Mouse (Mus musculus) adrenal gland, postnatal 36 days (tissue): ENCODE results near the gene Cds1. TPM values are rescaled to one million over a fixed set of nuclear protein-coding genes. Genes with fewer than 3 reads are reported as not detected.
A peak's percentile ranks its signal among the peaks of the same experiment; 100 is the strongest.
"Not testable (repeated sequence)": the region's sequence is repeated elsewhere in the genome, so short reads cannot be mapped to it uniquely, and the experiment has no call there.

Experiments used
- DNase-seq, 2 experiments: peaks; one replicate each; pipeline ENCODE4 v3.0.0; 2021; ENCODE audit warnings: mixed read lengths in 1 of 2
- total RNA-seq, 2 experiments: library from RNA; stranded (reverse); gene quantifications; 2 replicates each; pipeline ENCODE4 v1.2.3; 2021

Gene Cds1
- total RNA-seq, 2 experiments from 2014 or later, result 6.5 to 7.7 TPM

DNA sequence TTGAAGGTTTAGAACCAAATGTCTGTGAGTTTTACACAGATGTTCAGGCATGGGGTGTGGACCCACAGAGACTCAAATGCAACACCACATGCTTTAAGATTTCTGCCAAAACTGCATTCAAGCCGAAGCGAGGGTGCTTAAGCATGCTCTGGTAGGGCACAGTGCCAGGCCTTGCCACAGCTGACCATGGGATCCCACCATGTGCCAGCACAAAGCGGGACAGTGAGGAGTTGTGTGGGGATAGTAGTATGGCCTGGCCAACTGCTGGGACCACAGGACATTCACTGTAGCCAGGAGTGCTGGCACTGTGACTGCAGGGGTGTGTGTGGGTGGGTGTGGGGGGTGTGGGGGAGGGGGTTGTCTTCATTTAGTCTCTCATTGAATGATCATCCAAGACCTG, 64.0 kb downstream of the Cds1 start:
- DNase-seq, result no peak

DNA sequence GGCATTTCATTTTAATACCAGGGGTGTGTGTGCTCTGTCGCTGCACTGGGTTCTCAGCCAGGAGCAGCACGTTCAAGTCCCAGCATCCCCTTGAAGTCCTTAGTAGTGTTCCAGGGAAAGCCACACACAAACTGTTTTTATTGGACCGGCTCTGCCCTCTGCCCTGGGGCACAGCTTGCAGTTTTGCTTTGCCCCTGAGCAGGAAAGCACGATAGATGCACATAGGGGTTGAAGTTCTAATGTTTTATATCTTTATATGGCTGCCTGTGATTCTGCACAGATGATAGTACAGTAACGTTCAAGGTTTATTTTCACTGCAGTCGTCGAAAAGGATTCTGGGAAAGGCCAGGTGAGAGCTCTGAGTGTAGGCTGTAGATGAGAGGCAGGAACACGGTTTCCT, 65.2 kb downstream of the Cds1 start:
- DNase-seq, result no peak

DNA sequence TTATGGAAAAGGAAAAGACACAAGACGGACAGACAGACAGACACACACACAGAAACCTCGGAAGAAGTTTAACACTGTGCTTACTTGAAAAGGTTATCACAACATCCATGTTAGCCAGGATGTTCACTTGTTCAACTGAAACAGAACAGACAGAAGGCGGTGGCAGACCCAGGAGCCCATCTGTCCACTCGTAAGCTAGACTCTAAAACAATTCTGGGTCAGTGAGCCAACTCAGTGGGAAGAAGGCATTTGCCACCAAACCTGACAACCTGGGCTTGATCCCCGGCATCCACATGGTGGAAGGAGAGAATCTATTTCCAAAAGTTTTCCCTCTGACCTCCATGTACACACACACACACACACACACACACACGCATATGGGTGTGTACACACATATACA, 67.1 kb downstream of the Cds1 start:
- no peak for DNase-seq

DNA sequence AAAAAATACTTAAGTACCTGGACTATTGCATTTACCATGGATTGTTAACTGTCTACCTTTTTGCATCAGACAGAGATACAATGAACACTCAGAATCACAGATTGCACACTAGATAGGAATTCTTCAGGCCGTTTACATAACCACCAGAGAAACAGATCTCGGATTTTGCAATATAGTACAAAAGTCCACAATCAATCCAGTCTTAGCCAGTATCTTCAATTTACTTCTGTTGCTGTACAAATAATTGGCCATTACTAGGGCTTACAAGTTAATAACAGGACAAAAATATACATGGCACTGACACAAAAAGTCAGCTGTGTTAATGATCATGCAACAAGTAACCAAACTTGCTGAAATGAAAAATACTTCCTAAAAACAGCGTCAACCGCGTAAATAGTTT, 68.1 kb downstream of the Cds1 start:
- DNase-seq, result no peak

DNA sequence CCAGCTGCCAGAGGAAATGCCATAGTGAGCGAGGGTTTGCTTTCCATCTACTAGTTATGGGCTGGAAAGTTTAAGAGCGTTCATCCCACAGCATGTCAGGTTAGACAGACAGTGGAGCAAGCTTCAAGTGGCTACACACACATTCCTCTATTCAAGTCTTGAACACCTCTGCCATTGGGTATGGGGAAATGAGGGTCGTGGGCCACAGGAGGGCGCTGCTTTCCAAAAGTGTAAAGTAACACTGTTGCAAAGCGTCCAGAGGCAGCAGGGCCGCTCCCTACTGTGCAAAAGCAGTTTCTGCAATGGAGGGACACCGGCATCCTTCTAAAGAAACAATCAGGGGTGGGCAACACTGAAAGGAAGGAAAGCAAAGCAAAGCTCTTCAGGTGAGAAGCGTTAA, 68.9 kb downstream of the Cds1 start:
- peak in 1 of 2 experiments; percentile 40 for DNase-seq

DNA sequence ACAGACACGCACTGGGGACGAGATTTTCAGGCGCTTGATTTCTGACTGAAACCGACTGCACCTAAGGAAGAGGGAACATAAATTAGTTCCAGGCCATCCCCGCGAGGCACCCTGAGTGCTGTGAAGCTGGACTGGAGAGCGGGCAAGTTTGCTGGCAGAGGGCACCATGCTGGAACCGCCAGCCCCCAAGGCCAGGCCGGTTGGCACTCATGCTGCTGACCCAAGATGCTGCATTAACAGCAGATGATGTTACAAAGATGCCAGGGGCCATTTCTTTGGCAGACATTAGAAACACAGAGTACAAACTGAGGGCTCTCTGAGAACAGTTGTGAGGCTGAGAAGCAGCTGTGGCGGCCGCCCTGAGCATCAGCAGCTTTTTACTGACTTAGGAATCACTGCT, 71.3 kb downstream of the Cds1 start:
- no peak for DNase-seq

DNA sequence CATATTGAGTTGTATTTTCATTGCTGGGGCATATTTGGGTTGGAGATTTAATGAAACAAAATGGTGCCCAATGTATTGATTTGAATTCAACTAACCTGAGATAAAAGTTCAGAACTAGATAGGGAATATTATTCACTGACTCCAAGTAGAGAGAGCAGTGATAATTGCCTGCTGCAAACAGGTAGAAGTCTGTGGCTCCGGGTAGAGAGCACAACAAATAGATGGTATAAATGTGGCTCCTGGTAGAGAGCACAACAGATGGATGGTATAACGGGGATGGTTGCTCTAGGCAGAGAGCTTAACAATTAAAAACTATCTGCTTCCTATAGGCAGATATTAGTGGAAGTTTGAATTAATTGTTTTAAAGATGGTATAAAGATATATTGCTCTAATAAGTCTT, 72.7 kb downstream of the Cds1 start:
- DNase-seq, result not testable (repeated sequence)

DNA sequence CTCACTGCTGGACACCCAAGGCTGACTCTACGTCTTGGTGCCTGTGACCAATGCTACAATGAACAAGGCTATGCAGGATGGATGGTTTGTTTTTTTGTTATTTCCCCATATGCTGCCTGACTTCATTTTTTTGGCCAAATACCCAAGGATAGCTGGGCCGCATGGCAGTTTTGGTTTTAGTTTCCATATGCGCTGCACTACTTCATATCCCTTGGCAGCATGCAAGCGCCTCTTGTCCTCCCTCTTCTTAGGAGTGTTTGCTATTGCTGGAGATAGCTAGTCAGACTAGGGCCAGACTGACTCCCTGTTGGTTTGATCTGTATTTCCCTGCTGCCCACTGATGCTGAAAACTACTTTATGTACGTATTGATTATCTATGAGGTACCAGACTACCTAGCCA, 75.5 kb downstream of the Cds1 start:
- DNase-seq, result no peak

DNA sequence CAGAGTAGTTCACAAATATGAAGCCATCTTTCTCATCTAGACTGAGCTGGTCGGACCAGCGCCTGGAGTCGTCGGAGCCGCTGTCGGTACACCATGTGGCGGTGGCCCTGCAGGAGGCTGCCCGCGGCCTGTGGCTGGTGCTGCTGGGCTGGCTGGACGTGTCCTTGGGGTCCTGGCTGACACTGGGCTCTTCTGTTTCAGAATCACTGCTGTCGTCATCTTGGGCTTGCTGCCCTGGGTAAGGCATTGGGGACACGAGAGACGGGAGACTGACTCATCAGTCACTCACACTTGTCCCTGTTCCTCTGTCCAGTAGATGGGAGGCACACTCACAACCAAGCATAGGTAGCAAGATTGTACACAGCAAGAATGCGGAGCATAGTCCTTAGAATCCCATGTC, 80.1 kb downstream of the Cds1 start:
- DNase-seq, result peak; percentile 88 to 93

DNA sequence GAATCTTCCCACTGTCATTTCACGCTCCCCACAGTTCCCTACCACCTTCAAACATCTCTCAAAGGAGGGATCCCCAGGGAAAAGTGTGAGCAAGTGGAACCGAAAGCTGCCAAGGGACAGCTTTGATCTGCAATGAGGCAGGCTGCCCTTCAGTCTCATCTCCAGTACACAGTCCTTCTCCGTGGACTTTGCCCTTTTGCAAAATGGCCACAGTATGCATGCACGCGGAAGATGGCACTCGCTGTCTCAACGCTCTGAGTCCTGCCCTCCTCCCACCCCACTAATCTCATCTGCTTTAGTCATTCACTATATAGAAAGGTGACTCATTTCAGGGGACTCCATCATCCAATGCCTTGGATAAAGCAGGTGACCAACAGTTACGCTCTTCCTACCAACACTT, 81.0 kb downstream of the Cds1 start:
- no peak for DNase-seq

DNA sequence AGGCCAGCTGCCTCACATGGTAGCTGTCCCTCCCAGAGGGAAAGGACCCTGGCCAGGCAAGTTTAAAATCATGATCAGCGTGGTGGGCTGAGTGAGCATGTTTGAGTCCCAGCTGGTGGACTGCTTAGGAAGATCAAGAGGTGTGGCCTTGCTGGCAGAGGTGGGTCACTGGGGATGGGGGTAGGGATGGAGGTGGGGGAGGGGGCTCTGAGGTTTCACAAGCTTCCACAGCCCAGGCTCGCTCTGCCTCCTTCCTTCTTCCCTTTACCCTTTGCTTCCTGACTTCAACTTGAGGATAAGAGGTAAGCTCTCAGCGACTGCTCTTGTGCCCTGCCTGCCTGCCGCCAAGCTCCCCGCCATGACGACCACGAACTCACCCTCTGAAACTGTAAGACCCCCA, 82.4 kb downstream of the Cds1 start:
- DNase-seq, result no peak

DNA sequence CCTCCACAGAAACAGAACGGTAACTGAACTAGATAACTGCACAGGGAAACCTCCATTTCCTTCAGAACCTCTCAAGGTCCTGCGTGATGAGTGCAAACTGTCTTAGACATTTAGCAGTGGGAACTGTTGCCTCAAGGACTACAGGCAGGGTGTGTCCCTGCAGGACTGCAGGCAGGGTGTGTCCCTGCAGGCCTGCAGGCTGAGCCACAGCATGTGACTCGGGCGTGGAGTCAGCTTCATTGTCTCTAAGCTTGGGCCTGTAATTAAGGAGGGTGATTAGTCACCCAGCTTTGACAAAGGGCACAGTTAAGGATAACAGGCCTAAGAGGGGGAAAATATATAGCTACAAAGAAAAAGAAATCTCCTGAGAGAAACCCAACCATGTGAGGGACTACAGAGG, 82.8 kb downstream of the Cds1 start:
- DNase-seq, result no peak

DNA sequence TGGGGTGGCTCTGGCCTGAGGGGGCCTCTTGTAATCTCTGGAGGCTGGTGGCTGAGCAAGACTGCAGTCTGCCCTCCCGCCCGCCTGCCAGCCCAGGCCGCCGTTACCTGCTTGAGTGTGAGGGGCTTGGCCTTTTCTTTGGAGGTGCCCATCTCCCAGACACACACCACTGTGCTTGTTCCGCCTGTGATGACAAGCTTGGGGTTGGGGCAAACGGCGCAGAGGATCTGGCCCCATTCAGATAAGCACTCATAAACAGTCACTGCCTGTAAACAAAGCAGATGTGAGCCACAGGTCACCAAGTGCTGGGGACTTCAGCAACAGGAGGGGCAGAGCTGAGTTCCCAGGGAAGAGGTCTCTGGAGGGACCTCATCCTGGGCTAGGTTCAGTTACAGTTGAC, 86.2 kb downstream of the Cds1 start:
- DNase-seq, result no peak

DNA sequence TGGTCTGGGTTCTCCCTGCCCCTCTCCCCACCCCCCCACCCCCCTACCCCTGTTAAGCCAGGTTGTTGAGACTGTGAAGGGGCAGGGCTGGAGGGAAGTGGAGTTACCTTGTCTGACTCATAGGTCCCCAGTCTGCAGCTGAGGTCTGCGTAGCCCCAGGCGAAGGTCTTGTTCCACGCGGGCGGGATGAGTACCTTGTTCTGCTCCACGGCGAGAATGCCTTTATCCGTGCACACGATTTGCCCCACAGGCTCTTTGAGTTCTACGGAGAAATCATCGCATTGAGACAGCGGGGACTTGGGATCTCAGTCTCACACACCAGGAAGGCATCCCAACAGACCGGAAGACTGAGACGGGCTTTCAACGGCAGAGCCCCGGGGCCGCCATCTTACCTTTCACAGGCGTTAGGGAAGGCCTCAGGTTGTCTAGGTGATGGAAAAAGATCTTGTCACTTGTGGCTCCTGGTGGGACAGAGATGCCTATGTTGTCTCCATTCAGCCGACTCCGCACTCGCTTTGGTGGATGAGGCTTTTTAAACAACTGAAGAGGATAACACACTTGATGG, 87.3 kb downstream of the Cds1 start:
- DNase-seq, result no peak

DNA sequence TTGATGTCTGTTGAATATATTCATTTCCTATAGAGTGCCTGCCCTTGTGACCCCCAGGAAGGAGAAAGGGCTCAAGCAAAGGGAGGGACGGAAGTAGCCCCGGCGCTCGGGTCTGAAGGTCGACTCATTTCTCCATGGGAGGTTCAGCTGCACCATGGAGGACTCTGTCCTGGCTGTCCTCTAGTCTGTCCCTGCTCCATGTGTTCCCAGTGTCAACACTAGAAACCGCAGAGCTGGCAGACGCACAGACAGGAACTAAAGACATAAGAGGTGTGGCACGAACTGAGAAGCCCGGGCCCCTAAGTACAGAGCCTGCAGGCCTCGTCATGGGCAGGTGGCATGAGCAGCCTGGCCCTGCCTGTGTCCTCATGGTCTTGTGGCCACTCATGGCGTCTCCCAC, 89.2 kb downstream of the Cds1 start:
- DNase-seq, result no peak

DNA sequence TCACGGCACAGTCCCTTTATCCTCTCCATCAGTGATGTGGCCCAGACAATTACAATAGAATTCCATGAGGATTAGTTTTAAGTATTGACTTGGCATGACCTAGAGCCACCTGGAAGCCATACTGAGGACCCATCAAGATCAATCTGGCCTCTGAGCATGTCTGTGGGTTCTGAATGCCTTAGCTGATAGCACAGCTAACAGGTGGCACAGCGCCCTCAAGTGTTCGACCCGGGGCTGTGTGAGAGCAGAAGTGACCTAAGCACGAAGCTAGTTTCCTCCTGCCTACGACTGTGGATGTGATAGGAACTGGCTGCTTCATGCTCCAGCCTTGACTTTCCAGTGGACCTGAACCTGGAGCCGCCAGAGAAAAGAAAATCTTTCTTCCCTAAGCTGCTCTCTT, 89.7 kb downstream of the Cds1 start:
- DNase-seq, result peak; percentile 22 to 48

DNA sequence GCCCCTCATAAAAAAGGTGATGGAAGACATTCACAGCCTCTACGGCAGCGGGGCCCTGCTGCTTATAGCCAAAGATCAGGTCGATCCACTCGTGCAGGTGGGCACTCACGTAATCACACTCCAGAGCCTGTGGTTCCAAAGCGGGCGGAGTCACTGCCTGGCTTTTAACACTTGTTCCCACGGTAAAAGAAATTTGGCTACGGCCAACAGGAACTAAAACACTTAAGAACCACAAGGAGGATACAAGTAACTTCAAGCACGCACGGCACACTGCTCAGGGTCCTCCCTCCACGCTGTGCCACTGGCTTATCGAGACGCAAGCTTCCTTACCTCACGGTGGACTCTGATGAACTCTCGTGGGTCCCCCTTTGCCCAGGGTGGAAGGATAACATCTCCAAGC, 90.5 kb downstream of the Cds1 start:
- no peak for DNase-seq

DNA sequence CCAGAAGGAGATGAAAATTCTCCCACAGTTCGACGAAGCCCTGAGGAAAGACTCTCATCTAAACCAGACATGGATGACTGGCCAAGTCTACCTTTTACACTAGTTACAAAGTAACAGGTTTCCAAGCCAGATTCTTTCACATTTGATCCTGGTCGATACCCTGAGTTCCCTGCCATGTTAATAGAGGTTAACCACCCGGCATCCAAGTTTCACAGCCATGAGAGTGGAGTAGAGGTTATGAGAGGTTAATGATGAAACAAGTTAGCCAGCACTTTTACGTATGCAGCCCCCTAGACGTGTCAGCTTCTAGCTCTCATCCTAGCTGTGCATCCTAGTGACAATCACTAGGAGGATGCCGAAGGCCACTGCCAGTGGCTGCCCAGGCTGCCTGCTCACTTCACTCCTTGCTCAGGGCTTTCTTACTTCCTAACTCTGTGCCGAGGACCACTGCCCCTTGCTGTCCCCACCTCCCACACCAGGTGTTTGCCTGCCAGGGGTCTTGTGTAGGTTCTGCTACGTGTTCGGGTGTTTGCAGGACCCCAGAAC, 94.0 kb downstream of the Cds1 start:
- DNase-seq, result no peak

DNA sequence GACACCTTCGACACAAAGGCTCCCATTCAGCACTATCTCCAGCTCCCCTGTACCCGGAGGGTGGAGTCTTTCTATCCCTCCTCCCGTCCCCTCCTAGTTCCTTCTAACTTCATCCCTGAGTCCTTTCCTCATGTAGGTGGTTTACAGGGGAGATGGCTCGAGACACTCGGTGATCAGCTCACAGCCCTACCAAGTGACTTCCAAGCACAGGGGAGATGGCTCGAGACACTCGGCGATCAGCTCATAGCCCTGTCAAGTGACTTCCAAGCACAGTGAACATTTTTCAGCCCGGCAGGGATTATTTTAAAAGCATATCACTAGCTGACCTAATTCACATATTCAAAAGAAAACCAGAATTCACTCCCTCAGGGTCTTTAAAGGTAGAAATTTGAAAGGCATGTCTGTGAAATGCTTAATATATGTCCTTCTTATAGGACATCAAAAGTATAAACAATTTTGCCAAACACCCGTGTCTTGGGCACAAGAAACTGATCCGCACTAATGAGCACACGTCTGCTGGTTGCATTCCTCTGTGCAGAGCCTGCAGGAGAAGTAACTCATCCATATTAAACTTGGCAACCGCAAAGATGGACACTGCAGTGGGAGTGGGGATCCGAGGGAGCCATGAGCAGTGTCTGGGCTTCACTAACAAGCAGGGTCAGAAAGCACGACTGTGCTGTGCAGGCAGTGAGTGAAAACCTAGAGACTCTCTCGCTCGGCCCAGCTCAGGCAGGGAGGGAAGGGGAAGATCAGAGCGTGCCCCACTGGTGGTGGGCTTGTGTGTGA, 97.0 kb downstream of the Cds1 start:
- no peak for DNase-seq

DNA sequence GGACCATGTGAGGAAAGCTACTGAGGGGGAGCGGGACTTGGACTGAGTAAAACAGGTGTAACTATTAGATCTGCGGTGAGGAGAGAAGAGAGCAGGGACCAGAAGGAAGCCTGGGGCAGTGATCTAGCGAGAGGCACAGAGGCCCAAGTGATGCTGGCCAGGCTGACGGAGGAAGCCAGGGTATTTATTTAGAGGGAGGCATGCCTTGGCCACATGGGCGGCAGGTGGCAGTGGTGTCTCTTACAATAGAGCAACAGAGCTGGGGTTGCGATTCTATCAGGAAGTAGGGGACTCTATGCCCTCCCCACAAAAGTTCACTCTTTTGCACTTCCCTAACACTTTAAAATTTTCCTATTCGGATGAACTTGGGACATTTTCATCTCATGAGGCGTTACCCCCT, 97.7 kb downstream of the Cds1 start:
- no peak for DNase-seq

DNA sequence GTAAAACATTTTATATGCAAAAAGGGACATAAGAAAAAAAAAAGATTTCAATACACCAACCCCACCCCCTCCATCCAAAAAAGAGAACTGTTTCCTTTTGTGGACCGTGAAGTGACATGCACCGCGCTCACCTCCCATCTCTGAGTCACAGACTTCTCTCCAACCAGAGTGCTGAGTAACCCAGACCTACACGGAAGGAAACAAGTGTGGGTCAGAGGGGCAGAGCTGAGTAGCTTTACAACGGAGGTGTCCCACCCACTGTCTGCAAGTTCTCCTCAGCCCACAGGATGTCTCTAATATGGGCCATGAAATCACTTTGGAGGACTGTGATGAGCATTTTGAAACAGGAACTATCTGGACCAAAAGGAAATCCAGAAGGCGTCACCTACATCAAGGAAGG, 99.0 kb downstream of the Cds1 start:
- DNase-seq, result no peak

DNA sequence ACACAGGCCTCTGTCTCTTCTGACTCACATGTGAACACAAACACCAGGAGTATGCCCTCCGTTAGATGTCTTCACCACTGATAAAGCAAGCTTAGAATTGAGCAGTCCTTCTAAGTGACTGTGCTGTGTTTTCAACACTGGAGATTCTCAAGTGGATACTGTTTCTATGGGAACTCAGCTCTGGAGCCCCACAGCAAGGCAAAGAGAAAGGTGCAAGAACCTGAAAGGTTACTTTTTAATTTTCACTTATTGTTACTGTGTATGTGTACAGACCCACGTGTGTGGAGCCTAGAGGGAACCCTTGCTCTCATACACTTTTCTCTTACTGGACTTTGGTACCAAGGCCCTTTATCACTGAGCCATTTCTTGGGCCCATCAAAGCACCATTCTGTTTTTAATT, 101.8 kb downstream of the Cds1 start:
- DNase-seq, result no peak
